Mouse (Mus musculus) heart, postnatal 0 days (tissue): Measurements from ENCODE around the gene Chd2. TPM values are rescaled to one million over a fixed set of nuclear protein-coding genes. Genes with fewer than 3 reads are reported as not detected.

ENCODE experiments used
- ATAC-seq: fragments of 200-750 bp; cut with Nextera tagmentation; 2 replicates; pipeline ENCODE4 v1.8.0; 2017; ENCODE audit warnings: low read depth, moderate number of reproducible peaks, moderate library complexity; ENCODE audit not compliant: insufficient read depth
- DNase-seq: peaks from one replicate; pipeline ENCODE4 v3.0.0-alpha.2; 2016; ENCODE audit warnings: low spot score
- H3K27ac ChIP-seq: fragments of 300-500 bp; sonication (generic); 2 replicates; pipeline ENCODE4 v1.5.1; 2014; ENCODE audit warnings: low read depth, mild to moderate bottlenecking
- H3K27me3 ChIP-seq: fragments of 300-500 bp; sonication (generic); 2 replicates; pipeline ENCODE4 v1.6.1; 2014; ENCODE audit warnings: low read length, mixed read lengths; ENCODE audit not compliant: control insufficient read depth, insufficient read depth
- H3K36me3 ChIP-seq: fragments of 300-500 bp; sonication (generic); replicated peaks from 2 replicates; pipeline ENCODE4 v1.6.1; 2014; ENCODE audit warnings: low read length, mixed read lengths; ENCODE audit not compliant: control insufficient read depth, insufficient read depth
- H3K4me1 ChIP-seq: fragments of 300-500 bp; sonication (generic); 2 replicates; pipeline ENCODE4 v1.6.1; 2014; ENCODE audit warnings: antibody characterized with exemption; ENCODE audit not compliant: control insufficient read depth, insufficient read depth
- H3K4me2 ChIP-seq: fragments of 300-500 bp; sonication (generic); 2 replicates; pipeline ENCODE4 v1.6.1; 2014; ENCODE audit warnings: low read depth, mild to moderate bottlenecking, low read length, moderate library complexity
- H3K4me3 ChIP-seq: fragments of 300-500 bp; sonication (generic); 2 replicates; pipeline ENCODE4 v1.5.1; 2014; ENCODE audit warnings: low read depth, low read length
- H3K9ac ChIP-seq: fragments of 300-500 bp; sonication (generic); replicated peaks from 2 replicates; pipeline ENCODE4 v1.6.1; 2014; ENCODE audit warnings: low read depth, low read length, mixed read lengths
- H3K9me3 ChIP-seq: fragments of 300-500 bp; sonication (generic); replicated peaks from 2 replicates; pipeline ENCODE4 v1.6.1; 2016; ENCODE audit warnings: low read length; ENCODE audit not compliant: control insufficient read depth
- CTCF ChIP-seq: IDR thresholded peaks from 2 replicates; pipeline ENCODE4 v1.5.1; 2016; ENCODE audit warnings: antibody characterized with exemption, control low read depth, low read depth
- EP300 ChIP-seq: IDR thresholded peaks from 2 replicates; pipeline ENCODE4 v1.6.1; 2016; ENCODE audit warnings: antibody characterized with exemption, low read depth
- WGBS: fragments of 180-500 bp; shearing (Covaris S2); extraction: QIAGEN DNeasy Blood & Tissue Kit; methylation state at CpG from one replicate; pipeline ENCODE4 v1.1.7; 2014; 5-methylcytosine and 5-hydroxymethylcytosine counted together
- polyA plus RNA-seq: library from polyadenylated mRNA; unstranded; fragments of >200 nt; fragmentation: Nextera tagmentation; extraction: Ambion mirVana; gene quantifications from 2 replicates; pipeline ENCODE4 v1.2.1, GENCODE M21; 2015
- total RNA-seq: library from RNA; depleted of rRNA; stranded (reverse); fragments of >200 nt; gene quantifications from 2 replicates; pipeline ENCODE4 v1.2.3, GENCODE M21; 2014; ENCODE audit warnings: low replicate concordance; rRNA removed

The Chd2 gene
- total RNA-seq (43.0 and 65.5 TPM in 2 replicates), polyA plus RNA-seq (31.1 and 32.2 TPM in 2 replicates)

GRCm38 (mm10) chr7:73541412-73542130 lies at the start of gene Chd2:
TSS of gene Chd2 (minus strand) at chr7:73541830.
- ATAC-seq (peak; percentile 39; the same call in 1 of the 2 replicates), DNase-seq (peak; percentile 92)
- Histone ChIP-seq H3K27ac (peak within 1 kb of the TSS; percentile 99), H3K36me3 (peaks cover 21% of the 10 kb centered on the region), H3K4me2 (peak within 1 kb of the TSS; percentile 59), H3K9ac (peak within 1 kb of the TSS; percentile 89), H3K4me3 (peak within 1 kb of the TSS; percentile 69), H3K4me1 (peaks cover 17% of the 10 kb centered on the region), H3K27me3 (no peaks in the 10 kb centered on the region), H3K9me3 (no peaks in the 10 kb centered on the region)
- TF ChIP-seq EP300: peak; percentile 55
- TF ChIP-seq CTCF: no peak
- 0% methylated on average over 15 of the region's 15 CpGs for WGBS

GRCm38 (mm10) chr7:73590757-73591156 lies 49.1 kb upstream of the Chd2 start:
- no peak overlapping the region for H3K27ac ChIP-seq
- no peak overlapping the region for H3K4me3 ChIP-seq
- DNase-seq: no peak
- H3K9me3 ChIP-seq: no peaks in the 10 kb centered on the region
- TF ChIP-seq CTCF: no peak
- no peak overlapping the region for H3K9ac ChIP-seq
- peaks cover 23% of the 10 kb centered on the region for H3K4me1 ChIP-seq
- no peaks in the 10 kb centered on the region for H3K27me3 ChIP-seq
- WGBS: 94% methylated on average over 5 of the region's 5 CpGs
- H3K36me3 ChIP-seq: no peaks in the 10 kb centered on the region
- no peak for ATAC-seq
- no peak overlapping the region for H3K4me2 ChIP-seq

- WGBS: 23% methylated on average over 14 of the region's 14 CpGs
- H3K9me3 ChIP-seq: no peaks in the 10 kb centered on the region
These were observed 47.7 kb upstream of the Chd2 start for GRCm38 (mm10) chr7:73589208-73589771.

GRCm38 (mm10) chr7:73588351-73588906 lies 46.8 kb upstream of the Chd2 start:
- H3K27me3 ChIP-seq: no peaks in the 10 kb centered on the region
- no peaks in the 10 kb centered on the region for H3K9me3 ChIP-seq
- no peak overlapping the region for H3K4me3 ChIP-seq
- peaks cover 36% of the 10 kb centered on the region for H3K4me1 ChIP-seq
- H3K27ac ChIP-seq: peak overlapping the region; percentile 71
- ATAC-seq (no peak), DNase-seq (no peak)
- H3K4me2 ChIP-seq: no peak overlapping the region
- H3K36me3 ChIP-seq: no peaks in the 10 kb centered on the region
- 65% methylated on average over 8 of the region's 8 CpGs for whole genome bisulfite sequencing
- no peak for TF ChIP-seq EP300
- TF ChIP-seq CTCF: no peak
- no peak overlapping the region for H3K9ac ChIP-seq

More at GRCm38 (mm10) chr7:73589208-73589771, 47.7 kb upstream of the Chd2 start:
- Histone ChIP-seq H3K9ac (no peak overlapping the region; the same call in 1 of the 2 replicates), H3K4me2 (peak overlapping the region; percentile 36; the same call in 1 of the 2 replicates), H3K4me3 (no peak overlapping the region), H3K4me1 (peaks cover 35% of the 10 kb centered on the region), H3K36me3 (no peaks in the 10 kb centered on the region), H3K27ac (peak overlapping the region; percentile 71), H3K27me3 (no peaks in the 10 kb centered on the region)
- DNase-seq: no peak
- no peak for TF ChIP-seq CTCF
- TF ChIP-seq EP300: 0 out of 2 replicates have a peak, but pooled peaks have one; percentile 37
- ATAC-seq: peak; percentile 31; the same call in 1 of the 2 replicates

- Histone ChIP-seq H3K4me2 (no peak overlapping the region), H3K9me3 (no peaks in the 10 kb centered on the region), H3K9ac (no peak overlapping the region), H3K4me1 (peaks cover 38% of the 10 kb centered on the region), H3K27me3 (no peaks in the 10 kb centered on the region), H3K27ac (no peak overlapping the region), H3K4me3 (no peak overlapping the region), H3K36me3 (no peaks in the 10 kb centered on the region)
- TF ChIP-seq CTCF (no peak), EP300 (no peak)
- WGBS: 82% methylated on average over 6 of the region's 6 CpGs
- DNase-seq (no peak), ATAC-seq (no peak)
These were observed 45.1 kb upstream of the Chd2 start for GRCm38 (mm10) chr7:73586717-73587116.
